Mouse (Mus musculus) forebrain, postnatal 0 days (tissue): ENCODE measurements around the gene Luzp1. TPM values are rescaled to one million over a fixed set of nuclear protein-coding genes. Genes with fewer than 3 reads are reported as not detected.

Experiments used
- ATAC-seq: fragments of 200-750 bp; cut with Nextera tagmentation; 2 replicates; pipeline ENCODE4 v1.8.0; 2017; ENCODE audit warnings: mild to moderate bottlenecking, moderate library complexity
- DNase-seq: peaks from one replicate; pipeline ENCODE4 v3.0.0-alpha.2; 2015
- H3K27ac ChIP-seq: fragments of 300-500 bp; sonication (generic); 2 replicates; pipeline ENCODE4 v1.5.1; 2014; ENCODE audit warnings: low read depth, mild to moderate bottlenecking, antibody characterized with exemption, low read length, moderate library complexity, mixed read lengths
- H3K27me3 ChIP-seq: fragments of 300-500 bp; sonication (generic); 2 replicates; pipeline ENCODE4 v1.6.1; 2014; ENCODE audit warnings: mild to moderate bottlenecking, low read length, mixed read lengths; ENCODE audit not compliant: insufficient read depth
- H3K36me3 ChIP-seq: fragments of 300-500 bp; sonication (generic); 2 replicates; pipeline ENCODE4 v1.6.1; 2014; ENCODE audit warnings: mild to moderate bottlenecking, moderate library complexity; ENCODE audit not compliant: insufficient read depth
- H3K4me1 ChIP-seq: fragments of 300-500 bp; sonication (generic); 2 replicates; pipeline ENCODE4 v1.6.1; 2014; ENCODE audit warnings: antibody characterized with exemption; ENCODE audit not compliant: insufficient read depth
- H3K4me2 ChIP-seq: fragments of 300-500 bp; sonication (generic); 2 replicates; pipeline ENCODE4 v1.6.1; 2014; ENCODE audit warnings: low read depth, mild to moderate bottlenecking, moderate library complexity
- H3K4me3 ChIP-seq: fragments of 300-500 bp; sonication (generic); 2 replicates; pipeline ENCODE4 v1.5.1; 2014; ENCODE audit warnings: low read depth, low read length, mixed read lengths
- H3K9ac ChIP-seq: fragments of 300-500 bp; sonication (generic); 2 replicates; pipeline ENCODE4 v1.6.1; 2014; ENCODE audit warnings: mild to moderate bottlenecking
- H3K9me3 ChIP-seq: fragments of 300-500 bp; sonication (generic); 2 replicates; pipeline ENCODE4 v1.6.1; 2016; ENCODE audit warnings: low read length
- CTCF ChIP-seq: sonication (generic); IDR thresholded peaks from 2 replicates; pipeline ENCODE4 v1.5.1; 2016; ENCODE audit warnings: antibody characterized with exemption, control low read depth, low read depth
- WGBS: fragments of 180-500 bp; shearing (Covaris S2); extraction: QIAGEN DNeasy Blood & Tissue Kit; methylation state at CpG from one replicate; pipeline ENCODE4 v1.1.7; 2014; 5-methylcytosine and 5-hydroxymethylcytosine counted together
- polyA plus RNA-seq: library from polyadenylated mRNA; unstranded; fragments of >200 nt; fragmentation: Nextera tagmentation; extraction: Ambion mirVana; gene quantifications from 2 replicates; pipeline ENCODE4 v1.2.1, GENCODE M21; 2015
- total RNA-seq: library from RNA; depleted of rRNA; stranded (reverse); fragments of >200 nt; gene quantifications from 2 replicates; pipeline ENCODE4 v1.2.3, GENCODE M21; 2014; rRNA removed

The Luzp1 gene
- total RNA-seq (11.6 and 20.8 TPM in 2 replicates), polyA plus RNA-seq (34.8 and 50.0 TPM in 2 replicates)

- Histone ChIP-seq H3K9me3 (no peaks in the 10 kb centered on the region), H3K4me1 (peaks cover 10% of the 10 kb centered on the region), H3K4me3 (peak within 1 kb of the TSS; percentile 56), H3K27ac (peak within 1 kb of the TSS; percentile 93), H3K36me3 (no peaks in the 10 kb centered on the region), H3K27me3 (no peaks in the 10 kb centered on the region), H3K9ac (peak within 1 kb of the TSS; percentile 74), H3K4me2 (peak within 1 kb of the TSS; percentile 51)
- ATAC-seq (peak; percentile 95), DNase-seq (peak; percentile 94)
- WGBS, result 2% methylated on average over 35 of the region's 36 CpGs
- no peak for TF ChIP-seq CTCF
These were observed at the start of gene Luzp1 for GRCm38 (mm10) chr4:136469371-136469903. Gene Luzp1, plus strand, starts transcription at chr4:136469761.

GRCm38 (mm10) chr4:136423224-136423623, 46.3 kb upstream of the Luzp1 start, which contains the start of gene Htr1d:
Gene Htr1d, plus strand, starts transcription at chr4:136423524.
- 69% methylated on average over 9 of the region's 9 CpGs for WGBS
- H3K4me3 ChIP-seq, result peak within 1 kb of the TSS; percentile 56
- no peaks in the 10 kb centered on the region for H3K36me3 ChIP-seq
- DNase-seq (no peak), ATAC-seq (no peak)
- H3K9ac ChIP-seq, result peak within 1 kb of the TSS; percentile 62
- peaks cover 7% of the 10 kb centered on the region for H3K27me3 ChIP-seq
- H3K4me2 ChIP-seq, result peak within 1 kb of the TSS; percentile 96
- no peak for TF ChIP-seq CTCF
- no peak within 1 kb of the TSS for H3K27ac ChIP-seq
- H3K4me1 ChIP-seq, result 0 out of 2 replicates have a peak, but pooled peaks cover 4% of the 10 kb centered on the region
- no peaks in the 10 kb centered on the region for H3K9me3 ChIP-seq

- Histone ChIP-seq H3K27ac (no peak overlapping the region), H3K4me2 (peak overlapping the region; percentile 96), H3K4me1 (0 out of 2 replicates have a peak, but pooled peaks cover 4% of the 10 kb centered on the region), H3K9ac (peak overlapping the region; percentile 62), H3K27me3 (peaks cover 7% of the 10 kb centered on the region), H3K9me3 (no peaks in the 10 kb centered on the region), H3K4me3 (peak overlapping the region; percentile 56), H3K36me3 (no peaks in the 10 kb centered on the region)
- WGBS, result 3% methylated on average over 56 of the region's 70 CpGs
- peak; percentile 54 for ATAC-seq
- TF ChIP-seq CTCF, result no peak
- DNase-seq, result peak; percentile 34
These were observed 45.2 kb upstream of the Luzp1 start for GRCm38 (mm10) chr4:136424120-136424999.

- Histone ChIP-seq H3K4me2 (peak overlapping the region; percentile 96), H3K9ac (peak overlapping the region; percentile 62), H3K9me3 (no peaks in the 10 kb centered on the region), H3K27ac (no peak overlapping the region), H3K4me1 (0 out of 2 replicates have a peak, but pooled peaks cover 4% of the 10 kb centered on the region), H3K27me3 (peaks cover 7% of the 10 kb centered on the region; the same call in 1 of the 2 replicates), H3K36me3 (no peaks in the 10 kb centered on the region), H3K4me3 (peak overlapping the region; percentile 56)
- TF ChIP-seq CTCF, result peak; percentile 52
- 4% methylated on average over 15 of the region's 15 CpGs for WGBS
- ATAC-seq (no peak), DNase-seq (no peak)
These were observed 44.6 kb upstream of the Luzp1 start for GRCm38 (mm10) chr4:136425000-136425288.

GRCm38 (mm10) chr4:136430609-136431375, 38.8 kb upstream of the Luzp1 start:
- Histone ChIP-seq H3K4me2 (no peak overlapping the region), H3K27me3 (no peaks in the 10 kb centered on the region)
- TF ChIP-seq CTCF, result no peak

GRCm38 (mm10) chr4:136431376-136431693, 38.2 kb upstream of the Luzp1 start:
- Histone ChIP-seq H3K4me3 (no peak overlapping the region), H3K4me2 (no peak overlapping the region), H3K36me3 (no peaks in the 10 kb centered on the region), H3K9ac (no peak overlapping the region), H3K9me3 (no peaks in the 10 kb centered on the region), H3K4me1 (0 out of 2 replicates have a peak, but pooled peaks cover 3% of the 10 kb centered on the region), H3K27ac (0 out of 2 replicates have a peak overlapping the region, but pooled peaks have one; percentile 4), H3K27me3 (no peaks in the 10 kb centered on the region)
- peak; percentile 77 for TF ChIP-seq CTCF
- ATAC-seq, result peak; percentile 54
- 1% methylated on average over 3 of the region's 3 CpGs for WGBS
- DNase-seq, result peak; percentile 77

More at GRCm38 (mm10) chr4:136430609-136431375, 38.8 kb upstream of the Luzp1 start:
- ATAC-seq (peak; percentile 87), DNase-seq (peak; percentile 40)
- Histone ChIP-seq H3K9me3 (no peaks in the 10 kb centered on the region), H3K9ac (0 out of 2 replicates have a peak overlapping the region, but pooled peaks have one; percentile 0), H3K4me1 (0 out of 2 replicates have a peak, but pooled peaks cover 3% of the 10 kb centered on the region), H3K36me3 (no peaks in the 10 kb centered on the region), H3K4me3 (no peak overlapping the region), H3K27ac (0 out of 2 replicates have a peak overlapping the region, but pooled peaks have one; percentile 4)
- WGBS, result 17% methylated on average over 11 of the region's 11 CpGs
